Mouse (Mus musculus) heart, embryonic 13.5 days (tissue): Measurements from ENCODE around the gene Ttll10. TPM values are rescaled to one million over a fixed set of nuclear protein-coding genes. Genes with fewer than 3 reads are reported as not detected.

ENCODE experiments used
- ATAC-seq: fragments of 200-750 bp; cut with Nextera tagmentation; 2 replicates; pipeline ENCODE4 v1.8.0; 2017; ENCODE audit warnings: moderate TSS enrichment; ENCODE audit not compliant: insufficient number of reproducible peaks, low FRiP score, low TSS enrichment; ENCODE audit errors: extremely low read depth
- H3K27ac ChIP-seq: fragments of 300-500 bp; sonication (generic); replicated peaks from 2 replicates; pipeline ENCODE4 v1.5.1; 2015; ENCODE audit warnings: moderate library complexity, mild to moderate bottlenecking, inconsistent platforms
- H3K27me3 ChIP-seq: fragments of 300-500 bp; sonication (generic); replicated peaks from 2 replicates; pipeline ENCODE4 v1.6.1; 2015; ENCODE audit warnings: mild to moderate bottlenecking, inconsistent platforms
- H3K36me3 ChIP-seq: fragments of 300-500 bp; sonication (generic); 2 replicates; pipeline ENCODE4 v1.6.1; 2015; ENCODE audit warnings: mild to moderate bottlenecking, inconsistent platforms
- H3K4me1 ChIP-seq: fragments of 300-500 bp; sonication (generic); 2 replicates; pipeline ENCODE4 v1.6.1; 2015; ENCODE audit warnings: inconsistent platforms
- H3K4me2 ChIP-seq: fragments of 300-500 bp; sonication (generic); 2 replicates; pipeline ENCODE4 v1.6.1; 2015; ENCODE audit warnings: inconsistent platforms, mild to moderate bottlenecking, moderate library complexity
- H3K4me3 ChIP-seq: fragments of 300-500 bp; sonication (generic); 2 replicates; pipeline ENCODE4 v1.5.1; 2015; ENCODE audit warnings: moderate library complexity, mild to moderate bottlenecking, inconsistent platforms
- H3K9ac ChIP-seq: fragments of 300-500 bp; sonication (generic); 2 replicates; pipeline ENCODE4 v1.6.1; 2015; ENCODE audit warnings: inconsistent platforms, mild to moderate bottlenecking, moderate library complexity
- H3K9me3 ChIP-seq: fragments of 300-500 bp; sonication (generic); 2 replicates; pipeline ENCODE4 v1.6.1; 2016; ENCODE audit warnings: inconsistent platforms
- WGBS: fragments of 180-500 bp; shearing (Covaris S2); methylation state at CpG from one replicate; pipeline ENCODE4 v1.1.7; 2015; ENCODE audit warnings: mixed read lengths; 5-methylcytosine and 5-hydroxymethylcytosine counted together
- polyA plus RNA-seq: library from polyadenylated mRNA; unstranded; fragments of >200 nt; fragmentation: Nextera tagmentation; extraction: Ambion mirVana; gene quantifications from 2 replicates; pipeline ENCODE4 v1.2.1, GENCODE M21; 2015

Gene Ttll10
- 0.60 and 0.66 TPM in 2 replicates for polyA plus RNA-seq

- H3K4me2 ChIP-seq: no peak within 1 kb of the TSS
- H3K9me3 ChIP-seq: no peaks in the 10 kb centered on the region
- H3K27me3 ChIP-seq: peaks cover 18% of the 10 kb centered on the region
- peak within 1 kb of the TSS; percentile 9; the same call in 1 of the 2 replicates for H3K4me3 ChIP-seq
- H3K4me1 ChIP-seq: peaks cover 6% of the 10 kb centered on the region
- 41% methylated on average over 5 of the region's 5 CpGs for WGBS
- peak within 1 kb of the TSS; percentile 19; the same call in 1 of the 2 replicates for H3K9ac ChIP-seq
- ATAC-seq: no peak
- H3K27ac ChIP-seq: no peak within 1 kb of the TSS
- H3K36me3 ChIP-seq: no peaks in the 10 kb centered on the region
Measured at GRCm38 (mm10) chr4:156059261-156059660, at the start of gene Ttll10. TSS of gene Ttll10 (minus strand) at chr4:156059414.

DNA sequence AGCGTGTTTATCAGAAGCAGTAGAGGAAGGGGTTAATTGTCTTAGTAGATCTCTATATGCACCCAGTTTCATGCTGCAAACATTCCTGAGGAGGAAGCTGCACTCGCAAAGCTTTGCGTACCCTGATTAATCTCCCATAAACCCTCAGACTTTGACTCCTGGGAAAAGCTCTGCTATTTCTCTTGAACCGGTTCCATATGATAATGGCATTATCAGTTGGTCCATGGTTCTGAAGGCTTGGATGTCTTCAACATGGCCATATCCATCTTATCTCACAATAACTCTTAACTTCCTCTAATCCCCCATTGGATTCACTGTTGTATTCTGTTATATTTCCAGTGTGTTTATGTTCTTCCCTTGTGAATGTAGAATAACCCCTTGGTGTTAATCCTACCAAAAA is 44.1 kb upstream of the Ttll10 start:
- no peak for ATAC-seq
- Histone ChIP-seq H3K4me3 (no peak overlapping the region), H3K27ac (no peak overlapping the region), H3K9ac (no peak overlapping the region), H3K9me3 (no peaks in the 10 kb centered on the region), H3K36me3 (no peaks in the 10 kb centered on the region), H3K4me2 (no peak overlapping the region), H3K27me3 (0 out of 2 replicates have a peak, but pooled peaks cover 8% of the 10 kb centered on the region), H3K4me1 (peaks cover 4% of the 10 kb centered on the region; the same call in 1 of the 2 replicates)
- 52% methylated on average over 4 of the region's 4 CpGs for WGBS

DNA sequence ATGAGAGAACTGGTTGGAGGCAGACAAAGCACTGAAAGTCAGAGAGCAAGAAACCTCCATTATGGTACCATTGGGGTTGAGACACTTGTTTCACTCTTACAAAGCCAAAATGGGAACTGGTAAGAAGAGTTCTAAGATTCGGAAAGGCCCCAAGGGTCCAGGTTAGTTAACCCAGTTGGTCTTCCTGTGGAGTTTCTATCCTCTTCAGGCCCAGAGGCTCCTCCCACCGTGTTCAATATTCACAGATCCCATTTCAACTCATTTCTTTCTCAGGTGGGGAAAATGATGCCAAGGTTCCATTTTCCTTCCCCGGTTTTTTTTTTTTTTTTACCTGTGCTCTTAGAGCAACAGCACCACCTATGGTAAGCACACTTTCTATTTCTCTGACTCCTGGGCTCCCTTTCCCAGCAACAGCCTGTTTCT is 42.3 kb upstream of the Ttll10 start:
- no peaks in the 10 kb centered on the region for H3K36me3 ChIP-seq
- H3K27me3 ChIP-seq: 0 out of 2 replicates have a peak, but pooled peaks cover 8% of the 10 kb centered on the region
- 40% methylated on average over 3 of the region's 3 CpGs for WGBS
- H3K9me3 ChIP-seq: no peaks in the 10 kb centered on the region
- H3K9ac ChIP-seq: no peak overlapping the region
- peaks cover 20% of the 10 kb centered on the region for H3K4me1 ChIP-seq
- H3K4me2 ChIP-seq: no peak overlapping the region
- no peak overlapping the region for H3K27ac ChIP-seq
- H3K4me3 ChIP-seq: no peak overlapping the region
- ATAC-seq: no peak

- Histone ChIP-seq H3K27ac (no peak overlapping the region), H3K4me1 (peaks cover 20% of the 10 kb centered on the region), H3K4me3 (no peak overlapping the region), H3K27me3 (0 out of 2 replicates have a peak, but pooled peaks cover 8% of the 10 kb centered on the region), H3K36me3 (no peaks in the 10 kb centered on the region), H3K9me3 (no peaks in the 10 kb centered on the region), H3K9ac (no peak overlapping the region), H3K4me2 (no peak overlapping the region)
- ATAC-seq: no peak
- 86% methylated on average over 5 of the region's 5 CpGs for WGBS
Measured at GRCm38 (mm10) chr4:156100501-156100900, 41.3 kb upstream of the Ttll10 start.

DNA sequence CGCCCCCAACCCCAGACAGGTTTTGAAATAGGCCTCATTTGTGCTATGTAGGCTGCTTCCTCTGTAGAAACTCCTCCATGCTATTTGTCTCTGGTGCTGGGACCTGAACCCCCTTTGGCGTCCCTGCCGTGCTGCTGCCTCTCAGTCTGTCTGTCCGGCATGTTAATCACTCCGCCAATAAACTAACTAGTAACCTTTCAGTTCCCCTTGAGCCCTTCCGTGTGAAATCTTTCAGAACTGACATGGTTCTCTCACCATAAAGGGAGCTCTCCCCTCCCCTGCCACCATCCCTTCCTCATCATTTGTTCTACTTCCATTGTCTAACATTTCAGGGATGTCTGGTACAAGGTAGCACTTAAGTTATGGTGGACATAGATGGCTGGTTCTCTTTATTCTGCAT is 40.2 kb upstream of the Ttll10 start:
- no peaks in the 10 kb centered on the region for H3K9me3 ChIP-seq
- no peak overlapping the region for H3K27ac ChIP-seq
- WGBS: 63% methylated on average over 6 of the region's 6 CpGs
- H3K4me2 ChIP-seq: no peak overlapping the region
- no peaks in the 10 kb centered on the region for H3K36me3 ChIP-seq
- H3K9ac ChIP-seq: no peak overlapping the region
- no peak for ATAC-seq
- H3K4me1 ChIP-seq: peaks cover 20% of the 10 kb centered on the region
- H3K4me3 ChIP-seq: no peak overlapping the region
- H3K27me3 ChIP-seq: 0 out of 2 replicates have a peak, but pooled peaks cover 8% of the 10 kb centered on the region

DNA sequence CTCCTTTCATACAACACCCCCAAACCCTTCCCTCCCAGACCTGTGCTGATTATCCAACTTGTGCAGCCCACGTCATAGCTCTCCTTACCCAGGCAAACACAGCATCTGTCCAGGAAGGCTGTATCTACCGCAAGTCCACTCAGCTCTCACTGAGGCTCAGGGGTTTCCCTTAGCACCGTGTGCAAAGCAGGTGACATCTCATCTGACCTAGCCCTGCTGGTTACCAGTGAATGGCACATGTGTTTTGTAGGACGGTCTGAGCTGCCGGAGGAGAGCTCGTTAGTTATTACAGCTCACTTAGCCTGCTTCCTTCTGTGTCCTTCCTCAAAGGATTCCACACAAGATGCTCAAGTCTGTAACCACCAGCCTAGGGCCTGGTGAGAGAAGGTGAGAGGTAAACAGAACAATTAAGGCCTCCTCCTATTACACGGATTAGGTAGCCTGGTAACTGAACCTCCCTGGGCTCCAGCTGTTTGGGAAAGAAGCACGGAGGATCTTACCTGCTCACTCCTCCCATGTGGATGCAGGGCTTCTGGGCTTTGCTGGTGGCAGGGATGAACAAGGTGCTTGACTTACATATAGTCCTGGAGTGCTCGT is 38.7 kb upstream of the Ttll10 start:
- Histone ChIP-seq H3K4me3 (no peak overlapping the region), H3K4me1 (peaks cover 15% of the 10 kb centered on the region), H3K27me3 (0 out of 2 replicates have a peak, but pooled peaks cover 8% of the 10 kb centered on the region), H3K36me3 (no peaks in the 10 kb centered on the region), H3K9ac (no peak overlapping the region), H3K27ac (no peak overlapping the region), H3K4me2 (no peak overlapping the region), H3K9me3 (no peaks in the 10 kb centered on the region)
- WGBS: 51% methylated on average over 9 of the region's 9 CpGs
- ATAC-seq: no peak

DNA sequence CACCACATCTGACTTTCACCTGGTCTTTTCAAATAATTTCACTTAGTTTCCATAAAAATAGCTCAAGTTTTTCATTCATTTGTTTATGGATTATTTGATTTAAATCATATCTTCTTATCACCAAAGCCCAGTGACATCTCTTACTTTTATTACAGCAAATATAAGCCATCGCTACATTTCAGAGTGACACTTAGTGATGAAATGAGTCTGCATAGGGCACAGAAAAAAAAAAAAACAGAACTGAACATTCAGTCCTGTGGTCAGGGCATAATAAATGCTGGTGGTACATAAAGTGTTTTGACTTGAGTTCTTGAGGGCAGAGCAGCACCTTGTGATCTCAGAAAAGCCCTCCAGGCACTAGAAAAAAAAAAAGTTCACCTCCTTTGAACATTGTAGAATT is 37.0 kb upstream of the Ttll10 start:
- no peaks in the 10 kb centered on the region for H3K9me3 ChIP-seq
- no peak overlapping the region for H3K9ac ChIP-seq
- no peak overlapping the region for H3K4me2 ChIP-seq
- ATAC-seq: no peak
- H3K27me3 ChIP-seq: 0 out of 2 replicates have a peak, but pooled peaks cover 8% of the 10 kb centered on the region
- no peak overlapping the region for H3K4me3 ChIP-seq
- no peak overlapping the region for H3K27ac ChIP-seq
- WGBS: 85% methylated on average over 1 of the region's 1 CpGs
- peaks cover 15% of the 10 kb centered on the region for H3K4me1 ChIP-seq
- H3K36me3 ChIP-seq: no peaks in the 10 kb centered on the region

GRCm38 (mm10) chr4:156093758-156094157 is 34.5 kb upstream of the Ttll10 start:
- peaks cover 4% of the 10 kb centered on the region; the same call in 1 of the 2 replicates for H3K27me3 ChIP-seq
- H3K9ac ChIP-seq: no peak overlapping the region
- H3K9me3 ChIP-seq: no peaks in the 10 kb centered on the region
- ATAC-seq: no peak
- H3K36me3 ChIP-seq: no peaks in the 10 kb centered on the region
- no peak overlapping the region for H3K4me2 ChIP-seq
- H3K4me1 ChIP-seq: peaks cover 15% of the 10 kb centered on the region
- WGBS: 80% methylated on average over 5 of the region's 5 CpGs
- H3K4me3 ChIP-seq: no peak overlapping the region
- no peak overlapping the region for H3K27ac ChIP-seq

DNA sequence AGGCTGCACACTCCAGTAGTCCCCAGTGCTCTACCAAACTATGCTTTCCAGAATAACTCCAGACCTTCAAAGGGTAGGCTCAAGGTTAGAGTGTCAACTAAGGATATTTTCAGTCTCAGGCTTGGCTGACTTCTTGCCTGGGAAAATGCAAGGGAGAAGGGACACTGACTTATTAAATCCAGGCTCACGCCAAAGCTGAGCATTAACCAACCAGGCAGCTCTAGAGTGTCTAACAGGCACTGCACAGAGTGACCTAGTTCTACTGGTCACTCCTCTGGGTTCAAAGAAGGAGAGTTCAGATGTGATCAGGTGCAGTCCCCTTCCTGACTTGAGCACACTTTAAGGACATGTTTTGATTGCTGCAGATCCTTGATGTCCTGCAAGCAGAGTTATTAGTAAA is 33.6 kb upstream of the Ttll10 start:
- no peaks in the 10 kb centered on the region; the same call in 1 of the 2 replicates for H3K27me3 ChIP-seq
- ATAC-seq: no peak
- 76% methylated on average over 1 of the region's 1 CpGs for WGBS

DNA sequence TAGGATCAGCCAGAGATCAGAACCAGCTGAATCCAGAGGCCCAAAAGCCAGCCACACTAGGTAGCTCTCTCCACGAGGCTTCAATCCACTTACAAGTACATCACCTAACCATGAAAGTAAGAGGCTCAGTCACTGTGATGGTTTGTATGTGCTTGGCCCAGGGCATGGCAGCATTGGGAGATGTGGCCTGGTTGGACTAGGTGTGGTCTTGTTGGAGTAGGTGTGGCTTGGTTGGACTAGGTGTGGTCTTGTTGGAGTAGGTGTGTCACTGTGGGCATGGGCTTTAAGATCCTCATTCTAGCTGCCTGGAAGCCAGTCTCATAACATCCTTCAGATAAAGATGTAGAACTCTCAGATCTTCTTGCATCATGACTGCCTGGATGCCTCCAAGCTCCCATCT is 32.0 kb upstream of the Ttll10 start:
- ATAC-seq: no peak
- Histone ChIP-seq H3K4me2 (no peak overlapping the region), H3K27ac (no peak overlapping the region), H3K27me3 (no peaks in the 10 kb centered on the region; the same call in 1 of the 2 replicates), H3K4me1 (no peaks in the 10 kb centered on the region), H3K4me3 (no peak overlapping the region), H3K9ac (no peak overlapping the region), H3K36me3 (no peaks in the 10 kb centered on the region), H3K9me3 (no peaks in the 10 kb centered on the region)
- WGBS: 56% methylated on average over 1 of the region's 1 CpGs

More for the DNA sequence above, 33.6 kb upstream of the Ttll10 start:
- H3K4me1 ChIP-seq: peaks cover 10% of the 10 kb centered on the region
- no peaks in the 10 kb centered on the region for H3K36me3 ChIP-seq
- H3K4me2 ChIP-seq: no peak overlapping the region
- no peak overlapping the region for H3K9ac ChIP-seq
- H3K4me3 ChIP-seq: no peak overlapping the region
- H3K27ac ChIP-seq: no peak overlapping the region
- no peaks in the 10 kb centered on the region for H3K9me3 ChIP-seq

DNA sequence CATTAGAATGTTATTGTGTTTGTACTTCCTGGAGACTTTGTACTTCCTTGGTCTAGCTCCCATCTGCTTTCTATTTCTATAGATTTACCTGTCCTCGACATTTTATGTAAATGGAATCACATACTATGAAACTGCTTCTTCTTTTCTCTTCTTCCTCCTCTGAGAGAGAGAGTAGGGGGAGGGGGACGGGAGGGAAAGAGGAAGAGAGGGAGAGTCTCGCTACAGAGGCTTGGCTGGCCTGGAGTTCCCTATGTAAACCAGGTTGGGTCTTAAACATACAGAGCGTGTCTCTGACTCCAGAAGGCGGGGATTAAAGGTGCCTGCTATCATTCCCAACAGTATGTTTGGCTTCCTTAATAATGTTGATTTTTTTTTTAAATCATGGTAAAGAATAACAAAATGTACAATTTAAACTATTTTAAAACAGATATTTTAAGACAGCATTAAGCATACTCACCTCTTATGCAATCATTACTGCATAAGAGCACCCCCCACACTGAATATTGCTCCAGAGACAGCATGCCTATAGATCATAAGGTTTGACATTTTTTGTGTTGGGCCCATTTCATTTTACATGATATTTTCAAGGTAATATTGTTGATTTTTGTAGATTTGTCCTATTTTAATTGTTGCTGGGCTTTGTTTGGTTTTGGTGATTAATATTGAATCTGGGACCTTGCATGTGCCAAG is 28.3 kb upstream of the Ttll10 start:
- Histone ChIP-seq H3K27me3 (no peaks in the 10 kb centered on the region; the same call in 1 of the 2 replicates), H3K4me2 (no peak overlapping the region), H3K4me1 (peaks cover 23% of the 10 kb centered on the region), H3K9me3 (no peaks in the 10 kb centered on the region), H3K36me3 (no peaks in the 10 kb centered on the region), H3K9ac (no peak overlapping the region), H3K27ac (no peak overlapping the region), H3K4me3 (no peak overlapping the region)
- 30% methylated on average over 5 of the region's 5 CpGs for WGBS
- no peak for ATAC-seq
